Mouse (Mus musculus): ENCODE measurements around the gene Ccn2.

Gene Ccn2

DNA sequence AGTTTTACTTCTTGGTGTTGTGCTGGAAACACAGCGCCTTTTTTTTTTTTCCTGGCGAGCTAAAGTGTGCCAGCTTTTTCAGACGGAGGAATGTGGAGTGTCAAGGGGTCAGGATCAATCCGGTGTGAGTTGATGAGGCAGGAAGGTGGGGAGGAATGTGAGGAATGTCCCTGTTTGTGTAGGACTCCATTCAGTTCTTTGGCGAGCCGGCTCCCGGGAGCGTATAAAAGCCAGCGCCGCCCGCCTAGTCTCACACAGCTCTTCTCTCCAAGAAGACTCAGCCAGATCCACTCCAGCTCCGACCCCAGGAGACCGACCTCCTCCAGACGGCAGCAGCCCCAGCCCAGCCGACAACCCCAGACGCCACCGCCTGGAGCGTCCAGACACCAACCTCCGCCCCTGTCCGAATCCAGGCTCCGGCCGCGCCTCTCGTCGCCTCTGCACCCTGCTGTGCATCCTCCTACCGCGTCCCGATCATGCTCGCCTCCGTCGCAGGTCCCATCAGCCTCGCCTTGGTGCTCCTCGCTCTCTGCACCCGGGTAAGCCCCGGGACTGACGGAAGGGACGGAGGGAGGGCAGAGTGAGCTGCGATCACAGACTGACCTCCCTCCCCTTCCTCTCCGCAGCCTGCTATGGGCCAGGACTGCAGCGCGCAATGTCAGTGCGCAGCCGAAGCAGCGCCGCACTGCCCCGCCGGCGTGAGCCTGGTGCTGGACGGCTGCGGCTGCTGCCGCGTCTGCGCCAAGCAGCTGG, at the start of gene Ccn2:
Gene Ccn2 (plus strand): TSS at position 193 of the 753 bp plus-strand sequence.
- no peak; the same call in 1 of the 2 replicates for TF ChIP-seq GATA4 (IDR thresholded peaks at IDR 0.05; ENCODE audit: insufficient replicate concordance, low read length)

- no peak for TF ChIP-seq GATA4 (IDR thresholded peaks at IDR 0.05; ENCODE audit: insufficient replicate concordance, low read length)
Observed at GRCm38 (mm10) chr10:24552870-24553269, 42.4 kb upstream of the Ccn2 start.

DNA sequence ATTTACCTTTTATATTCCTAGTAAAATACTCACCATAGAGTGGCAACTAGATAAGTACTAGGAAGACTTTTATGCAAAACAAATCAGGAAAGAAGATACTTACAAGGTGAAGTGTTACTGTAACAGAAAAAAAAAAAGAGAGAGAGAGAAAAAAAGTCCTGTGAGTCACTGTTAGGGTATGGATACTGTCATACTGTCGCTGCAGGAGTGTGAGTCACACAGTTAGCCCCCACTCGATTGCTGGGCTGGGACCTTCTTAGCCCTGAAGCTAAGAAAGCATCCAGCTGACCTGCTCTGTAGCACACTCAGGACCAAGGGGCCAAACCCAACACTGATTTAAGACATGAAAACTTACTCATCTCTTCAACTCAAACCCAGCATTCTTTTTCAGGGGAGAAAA, 41.2 kb upstream of the Ccn2 start:
- no peak for TF ChIP-seq GATA4 (IDR thresholded peaks at IDR 0.05; ENCODE audit: insufficient replicate concordance, low read length)

DNA sequence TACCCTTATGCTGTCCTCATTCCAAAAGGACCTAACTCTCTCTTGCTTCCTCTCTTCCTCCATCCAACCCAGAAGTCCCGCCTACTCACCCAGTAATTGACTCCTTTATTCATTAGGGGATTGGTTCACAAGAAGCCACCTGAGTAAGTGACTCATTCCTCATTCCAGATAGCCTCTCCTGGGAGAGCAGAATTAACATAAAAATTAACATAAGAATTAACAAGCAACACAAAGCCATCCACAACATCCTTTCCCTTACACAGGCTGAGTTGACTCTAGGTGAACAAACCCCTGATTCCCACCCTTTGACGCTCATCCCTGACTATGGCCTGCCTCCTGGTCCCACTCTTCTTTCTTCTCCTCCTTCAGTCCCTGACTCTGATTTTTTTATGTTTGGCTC, 36.9 kb upstream of the Ccn2 start:
- no peak for TF ChIP-seq GATA4 (IDR thresholded peaks at IDR 0.05; ENCODE audit: insufficient replicate concordance, low read length)

GRCm38 (mm10) chr10:24569691-24570420, 25.4 kb upstream of the Ccn2 start:
- TF ChIP-seq GATA4 (IDR thresholded peaks at IDR 0.05; ENCODE audit: insufficient replicate concordance, low read length) = no peak

DNA sequence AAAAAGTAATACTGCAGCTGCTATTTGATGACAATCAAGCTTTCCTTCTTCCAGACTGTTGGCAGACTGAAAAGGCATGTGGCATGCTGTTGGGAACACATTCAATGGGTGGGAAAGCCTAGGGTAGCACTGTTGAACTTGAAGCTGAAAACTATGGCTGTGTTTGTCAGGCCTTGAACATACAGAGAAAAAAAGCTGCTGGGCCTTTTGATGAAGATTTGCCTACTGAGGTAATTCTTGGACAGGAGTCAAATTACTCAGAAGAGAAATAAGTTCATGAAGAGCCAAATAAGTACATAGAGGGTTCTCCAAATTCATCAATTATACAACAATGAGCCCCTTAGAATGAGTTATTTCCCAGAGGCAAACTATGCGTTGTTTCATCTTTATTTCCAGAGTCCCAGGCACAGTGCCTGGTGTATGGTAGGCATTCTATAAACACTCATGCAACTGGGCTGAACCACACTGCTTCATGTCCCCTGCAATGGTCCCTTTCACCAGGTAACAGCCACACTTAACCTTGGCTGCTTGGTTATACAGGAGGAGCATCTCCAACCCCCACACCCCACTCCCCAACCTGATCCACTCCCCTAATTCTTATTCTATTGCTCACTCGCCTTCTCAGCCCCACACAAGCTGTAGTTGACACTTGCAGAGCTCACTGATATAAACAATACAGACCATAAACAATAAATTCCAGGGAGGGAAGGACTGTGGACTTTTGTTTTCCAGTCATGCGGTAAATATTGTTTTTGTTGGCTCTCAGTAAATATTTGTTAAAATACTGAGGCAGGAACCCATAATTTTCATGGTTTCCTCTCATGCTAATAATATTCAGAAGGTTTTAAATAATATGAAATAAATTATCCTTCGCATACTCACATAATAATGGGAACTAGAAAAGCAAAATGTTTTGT, 22.9 kb upstream of the Ccn2 start:
- TF ChIP-seq GATA4 (IDR thresholded peaks at IDR 0.05; ENCODE audit: insufficient replicate concordance, low read length) = no peak

- TF ChIP-seq GATA4 (IDR thresholded peaks at IDR 0.05; ENCODE audit: insufficient replicate concordance, low read length) = no peak
Observed at GRCm38 (mm10) chr10:24573484-24573883, 21.8 kb upstream of the Ccn2 start.

DNA sequence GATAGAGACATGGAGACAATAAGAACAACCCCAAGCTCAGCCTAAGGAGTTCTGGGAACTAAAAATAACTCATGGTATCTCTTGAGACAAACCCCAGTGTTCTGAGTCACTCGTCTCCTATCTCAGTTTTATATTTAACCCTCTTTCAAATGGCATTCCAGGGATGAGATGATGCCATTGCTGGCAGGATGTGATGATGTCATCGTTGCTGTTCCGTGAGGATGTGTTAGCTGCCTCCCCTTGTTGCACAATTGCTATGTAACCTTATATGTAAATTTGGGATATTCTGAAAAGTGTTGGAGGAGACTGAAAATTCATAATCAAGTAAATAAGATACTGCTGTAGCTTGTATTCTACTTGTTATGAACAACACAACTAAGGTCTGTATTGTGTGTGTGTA, 14.2 kb upstream of the Ccn2 start:
- TF ChIP-seq GATA4 (IDR thresholded peaks at IDR 0.05; ENCODE audit: insufficient replicate concordance, low read length) = no peak

DNA sequence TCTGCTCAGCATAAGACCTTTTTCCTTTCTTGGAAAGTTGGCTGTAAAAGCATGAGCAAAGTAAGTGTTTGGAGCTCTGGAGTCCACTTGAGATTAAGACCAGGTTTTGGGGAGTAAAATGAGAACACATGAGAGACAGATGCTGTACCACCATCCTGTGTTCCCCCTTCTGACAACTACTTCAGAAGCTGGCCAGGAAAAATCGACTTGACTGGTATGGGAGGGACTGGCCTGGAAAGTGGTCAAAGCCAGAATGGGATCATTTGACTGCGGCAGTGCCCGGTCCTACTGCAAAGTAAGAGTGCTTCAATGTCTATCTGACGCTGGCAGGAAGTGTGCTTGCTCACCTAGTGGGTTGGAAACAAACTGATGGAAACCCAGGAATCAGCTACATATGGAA, 6.4 kb upstream of the Ccn2 start:
- TF ChIP-seq GATA4 (IDR thresholded peaks at IDR 0.05; ENCODE audit: insufficient replicate concordance, low read length) = no peak

DNA sequence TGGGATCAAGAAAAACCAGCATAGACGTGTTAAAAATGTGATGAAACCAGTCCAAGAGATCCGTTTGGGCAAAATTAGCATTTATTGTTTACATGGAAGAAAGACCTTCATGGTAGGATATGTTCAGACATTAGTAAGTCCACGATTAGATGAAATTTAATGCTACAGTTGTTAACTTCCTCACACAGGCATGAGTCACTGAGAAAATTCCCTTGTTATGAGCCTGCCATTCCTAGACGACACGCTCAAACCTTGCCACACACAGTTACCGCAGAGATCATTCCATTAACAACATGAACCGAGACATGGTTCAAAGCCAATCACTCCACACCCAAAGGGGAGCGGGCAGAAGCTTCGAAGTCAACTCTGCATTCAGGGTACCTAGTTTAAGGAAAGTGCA, 6.0 kb upstream of the Ccn2 start:
- TF ChIP-seq GATA4 (IDR thresholded peaks at IDR 0.05; ENCODE audit: insufficient replicate concordance, low read length) = no peak

- TF ChIP-seq GATA4 (IDR thresholded peaks at IDR 0.05; ENCODE audit: insufficient replicate concordance, low read length) = no peak
Observed at GRCm38 (mm10) chr10:24590546-24590945, 4.7 kb upstream of the Ccn2 start.

DNA sequence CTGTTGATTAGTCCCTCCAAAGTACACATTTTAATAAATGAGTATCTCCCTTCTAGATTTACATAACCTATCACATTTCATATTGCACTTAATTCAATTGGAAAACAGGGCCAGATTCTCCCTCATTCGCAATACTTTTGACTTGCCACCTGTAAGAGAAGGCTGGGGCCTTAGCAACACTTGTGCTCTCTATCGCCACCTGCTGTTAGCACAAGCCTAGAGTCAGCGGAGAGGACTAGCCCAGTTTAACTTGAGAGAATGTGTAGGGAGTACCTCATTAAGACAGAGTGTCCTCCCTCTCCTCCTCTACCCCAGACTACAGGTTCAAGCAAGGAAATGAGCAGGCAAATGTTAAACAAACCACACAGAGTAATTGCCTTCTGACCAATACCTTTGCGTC, 4.1 kb upstream of the Ccn2 start:
- TF ChIP-seq GATA4 (IDR thresholded peaks at IDR 0.05; ENCODE audit: insufficient replicate concordance, low read length) = no peak

- no peak for TF ChIP-seq GATA4 (IDR thresholded peaks at IDR 0.05; ENCODE audit: insufficient replicate concordance, low read length)
Observed at GRCm38 (mm10) chr10:24591741-24592140, 3.5 kb upstream of the Ccn2 start.

- TF ChIP-seq GATA4 (IDR thresholded peaks at IDR 0.05; ENCODE audit: insufficient replicate concordance, low read length) = no peak
Observed at GRCm38 (mm10) chr10:24592318-24592717, 2.9 kb upstream of the Ccn2 start.

DNA sequence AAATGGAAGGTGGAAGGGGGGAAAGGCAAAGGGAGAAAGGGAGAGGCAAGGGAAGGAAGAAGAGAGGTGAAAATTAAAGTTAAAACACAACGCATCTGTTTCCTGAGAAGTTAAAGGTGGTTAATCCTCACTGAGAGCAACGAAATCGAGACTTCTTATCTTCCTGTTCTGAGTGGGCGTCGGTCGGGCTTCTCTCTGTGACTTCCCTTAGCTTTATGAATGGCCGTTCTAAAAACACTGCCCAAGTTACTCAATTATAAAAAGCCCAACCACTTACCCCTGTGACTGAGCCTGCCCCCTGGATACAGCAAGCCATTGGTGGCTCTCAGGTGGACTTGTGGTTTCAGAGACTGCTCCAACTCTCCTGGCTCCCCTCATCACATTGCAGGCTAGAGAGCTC, 2.3 kb upstream of the Ccn2 start:
- no peak for TF ChIP-seq GATA4 (IDR thresholded peaks at IDR 0.05; ENCODE audit: insufficient replicate concordance, low read length)
